Mouse (Mus musculus): ENCODE results near the gene Nkx1-1. TPM values are rescaled to one million over a fixed set of nuclear protein-coding genes. Genes with fewer than 3 reads are reported as not detected.
A peak's percentile ranks its signal among the peaks of the same experiment; 100 is the strongest.

Nkx1-1 gene
- not detected for total RNA-seq (2021)

DNA sequence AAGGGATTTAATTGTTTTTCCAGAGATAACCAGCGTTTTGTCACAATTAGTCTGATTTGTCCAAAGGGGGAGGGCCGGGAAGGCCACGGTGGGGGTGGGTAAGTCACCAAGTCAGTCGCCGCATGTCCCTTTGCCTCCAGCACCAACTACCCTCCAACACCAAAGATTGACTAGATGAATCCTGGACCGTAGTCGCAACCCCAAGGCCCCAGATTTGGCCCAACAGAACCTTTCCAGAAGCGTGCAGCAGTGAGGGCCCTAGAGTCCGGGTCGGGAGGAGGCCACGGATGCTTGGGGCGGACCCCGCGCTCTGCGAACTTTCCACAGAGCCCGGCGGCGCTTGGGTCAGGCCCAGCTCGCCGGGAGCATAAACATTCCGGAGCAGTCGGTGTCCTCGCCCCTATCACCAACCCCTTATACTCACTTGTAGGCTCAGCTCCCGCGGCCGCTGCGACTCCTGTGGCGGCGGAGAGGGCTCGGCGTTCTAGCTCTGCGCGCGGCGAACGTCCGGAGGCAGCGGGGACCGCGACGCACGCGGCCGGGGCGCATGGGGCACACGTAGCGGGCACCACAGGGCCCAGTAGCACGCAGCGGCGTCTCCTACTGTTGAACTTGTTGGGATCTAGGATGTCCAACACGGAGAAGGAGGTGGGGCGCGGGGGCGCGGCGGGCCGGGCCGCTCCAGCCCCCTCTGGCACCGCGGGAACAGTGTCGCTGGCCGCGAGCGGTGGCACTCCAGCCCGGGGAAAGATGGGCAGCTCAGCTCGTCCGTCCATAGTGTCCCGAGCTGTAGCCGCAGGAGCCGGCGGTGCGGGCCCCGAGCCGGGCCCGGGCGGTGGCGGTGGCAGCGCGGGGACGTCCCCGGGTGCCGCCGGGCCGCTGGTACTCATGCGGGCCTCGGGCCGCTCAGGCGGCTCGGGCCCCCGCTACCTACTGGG lies at the start of gene Nkx1-1:
TSS of gene Nkx1-1 (minus strand) at position 776 of the 938 bp plus-strand sequence.
- DNase-seq (ENCODE audit: low spot score), result no peak
- intact Hi-C loops (cut with DNase I), result no loop called here

DNA sequence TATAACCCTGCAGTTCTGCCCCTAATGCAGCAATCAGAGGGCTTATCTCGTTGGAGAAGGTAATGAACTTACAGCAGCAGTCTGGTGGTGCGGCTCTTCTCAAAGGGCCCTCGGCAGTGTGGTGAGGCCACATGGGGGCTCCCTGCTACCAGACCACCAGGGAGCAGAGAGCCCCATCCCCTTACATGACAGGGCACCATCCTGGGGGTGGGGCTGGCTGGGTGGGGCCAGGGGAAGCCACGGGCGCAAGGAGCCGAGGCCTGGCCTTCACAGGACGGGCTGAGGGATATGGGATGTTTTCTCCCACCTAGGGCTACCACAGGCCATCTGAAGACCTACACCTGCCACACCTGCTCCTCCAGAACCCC lies 47.5 kb upstream of the Nkx1-1 start:
- no peak for DNase-seq (ENCODE audit: low spot score)
- intact Hi-C loops (cut with DNase I), result no loop called here

DNA sequence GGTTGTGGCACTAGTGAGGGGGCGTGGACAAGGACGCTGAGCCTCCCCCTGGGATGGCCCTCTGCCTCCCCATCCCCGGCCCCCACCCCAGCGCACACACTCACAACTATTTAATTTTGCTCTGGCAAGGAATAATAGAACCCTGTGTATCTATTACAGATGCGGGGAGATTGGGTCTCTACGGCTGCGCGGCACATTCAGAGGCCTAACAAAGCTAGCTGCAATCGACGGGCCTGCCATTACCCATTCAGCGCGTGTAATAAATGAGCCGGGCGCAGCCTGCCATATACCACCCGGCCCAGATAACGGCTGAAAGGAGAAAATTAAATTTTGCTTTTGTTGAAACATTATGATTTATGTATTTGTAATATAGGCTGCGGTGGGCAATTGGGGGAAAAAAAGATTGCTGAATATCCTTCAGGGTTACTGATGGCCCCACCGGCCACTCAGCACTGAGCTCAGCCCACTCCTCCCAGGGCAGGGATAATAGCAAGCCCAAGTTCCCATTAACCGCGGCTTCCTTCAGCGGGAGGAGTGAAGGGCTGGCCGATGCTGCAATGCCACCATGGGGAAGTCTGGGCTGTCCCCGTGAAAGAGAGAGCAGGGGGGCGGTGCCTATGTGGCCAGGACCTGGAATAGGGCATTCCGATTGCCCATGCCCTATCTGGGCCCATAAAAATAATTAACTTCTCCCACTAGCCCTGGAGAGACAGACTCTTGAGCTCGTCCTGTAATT lies 47.0 kb upstream of the Nkx1-1 start:
- intact Hi-C loops (cut with DNase I), result no loop called here
- DNase-seq (ENCODE audit: low spot score), result no peak

DNA sequence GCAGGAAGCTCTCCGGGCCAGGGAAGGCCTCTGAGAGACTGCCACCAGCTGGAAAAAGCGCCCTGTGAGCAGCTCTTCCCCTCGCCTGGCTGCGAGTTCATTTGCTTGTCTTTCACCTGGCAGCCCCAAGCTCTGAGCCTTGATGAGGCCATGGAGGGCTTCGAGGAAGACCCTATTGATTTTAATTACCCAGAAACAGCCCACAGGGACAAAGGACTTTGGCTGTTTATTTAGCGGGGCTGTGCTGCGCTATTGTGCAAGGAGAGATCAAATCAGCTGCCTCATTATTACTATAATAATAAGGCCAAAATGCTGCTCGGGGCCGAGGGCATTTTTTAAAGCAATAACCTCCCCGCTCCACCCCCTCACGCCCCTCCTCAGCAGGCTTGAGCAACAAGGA lies 31.7 kb upstream of the Nkx1-1 start:
- intact Hi-C loops (cut with DNase I), result no loop called here
- DNase-seq (ENCODE audit: low spot score), result no peak

DNA sequence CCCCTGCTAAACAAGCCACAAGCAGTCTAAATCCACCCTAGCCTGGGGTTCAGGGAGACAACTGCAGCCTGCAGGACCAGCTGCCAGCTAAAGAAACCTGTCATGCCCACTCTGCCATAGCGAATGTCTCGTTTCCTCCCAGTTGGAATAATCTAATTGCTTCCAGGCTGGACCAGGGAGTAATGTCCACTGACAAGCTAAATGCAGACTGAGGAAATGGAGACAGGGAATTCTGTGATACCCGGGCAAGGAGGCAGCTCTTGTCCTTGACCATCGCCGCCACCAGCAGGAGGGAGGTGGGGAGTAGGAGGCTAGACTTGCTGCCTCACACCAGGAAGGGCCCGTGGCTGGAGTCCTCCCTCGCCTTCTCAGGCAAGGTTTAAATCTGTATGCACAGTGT lies 30.6 kb upstream of the Nkx1-1 start:
- intact Hi-C loops (cut with DNase I), result no loop called here
- DNase-seq (ENCODE audit: low spot score), result no peak

DNA sequence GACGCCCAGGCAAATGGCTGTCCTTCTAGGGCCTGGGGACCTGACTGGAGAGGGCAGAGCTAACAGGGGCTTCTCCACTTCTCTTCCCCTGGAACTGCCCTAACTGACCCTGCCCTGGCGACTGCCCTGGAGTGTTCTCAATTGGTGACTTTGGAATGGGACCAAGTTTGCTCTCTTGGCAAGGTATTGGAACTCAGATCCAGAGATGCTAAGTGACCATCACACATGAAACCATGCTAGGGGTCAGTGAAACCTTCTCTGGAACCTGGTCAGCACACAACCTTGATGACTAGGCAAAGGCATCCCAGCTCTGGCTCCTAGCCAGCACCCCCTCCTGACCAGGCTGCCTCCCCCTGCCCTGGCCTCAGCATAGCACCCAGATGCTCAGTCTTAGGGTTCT lies 25.3 kb upstream of the Nkx1-1 start:
- intact Hi-C loops (cut with DNase I), result no loop called here
- DNase-seq (ENCODE audit: low spot score), result no peak

DNA sequence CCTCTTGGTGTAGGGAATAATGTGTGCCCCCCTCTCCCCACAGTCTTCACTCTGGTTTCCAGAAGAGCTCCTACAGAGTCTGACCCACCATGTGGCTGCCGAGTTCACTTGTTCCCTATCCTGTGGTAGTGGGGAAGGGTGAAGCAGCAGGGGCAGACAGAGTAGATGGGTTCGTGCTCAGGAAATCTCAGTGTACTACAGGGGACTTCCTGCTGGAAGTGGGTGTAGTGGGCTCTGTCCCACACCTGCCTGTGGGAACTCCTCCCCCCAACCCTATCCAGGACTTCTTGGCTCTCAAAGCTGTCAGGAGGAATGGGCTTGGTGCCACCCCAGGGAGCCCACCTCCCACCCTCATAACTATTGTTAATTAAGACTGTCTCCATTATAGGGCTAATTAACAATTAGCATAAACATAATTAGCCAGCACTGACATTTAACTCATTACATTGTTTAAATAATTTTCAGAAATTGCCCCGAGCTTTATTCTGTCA lies 24.4 kb upstream of the Nkx1-1 start:
- intact Hi-C loops (cut with DNase I), result no loop called here
- DNase-seq (ENCODE audit: low spot score), result no peak

DNA sequence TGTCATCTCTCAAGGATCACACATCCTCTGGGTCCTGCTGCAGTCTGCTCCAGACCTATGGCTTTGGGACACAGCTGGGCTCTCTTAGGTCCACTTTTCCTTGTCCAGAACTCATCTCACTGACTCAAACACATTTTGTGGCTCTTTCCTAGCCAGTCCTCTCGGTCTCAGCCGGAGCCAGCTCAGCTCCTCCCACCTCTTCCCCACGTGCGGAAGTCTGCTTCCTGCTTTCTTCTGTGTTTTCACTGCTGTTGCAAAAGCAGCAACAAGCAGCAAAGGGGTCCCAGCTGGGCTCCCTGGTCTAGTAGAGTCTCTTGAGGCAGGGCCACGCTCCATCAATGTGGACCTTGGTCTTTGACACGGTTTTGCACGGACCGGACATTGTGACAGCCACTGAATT lies 22.0 kb upstream of the Nkx1-1 start:
- no peak for DNase-seq (ENCODE audit: low spot score)
- intact Hi-C loops (cut with DNase I), result no loop called here

DNA sequence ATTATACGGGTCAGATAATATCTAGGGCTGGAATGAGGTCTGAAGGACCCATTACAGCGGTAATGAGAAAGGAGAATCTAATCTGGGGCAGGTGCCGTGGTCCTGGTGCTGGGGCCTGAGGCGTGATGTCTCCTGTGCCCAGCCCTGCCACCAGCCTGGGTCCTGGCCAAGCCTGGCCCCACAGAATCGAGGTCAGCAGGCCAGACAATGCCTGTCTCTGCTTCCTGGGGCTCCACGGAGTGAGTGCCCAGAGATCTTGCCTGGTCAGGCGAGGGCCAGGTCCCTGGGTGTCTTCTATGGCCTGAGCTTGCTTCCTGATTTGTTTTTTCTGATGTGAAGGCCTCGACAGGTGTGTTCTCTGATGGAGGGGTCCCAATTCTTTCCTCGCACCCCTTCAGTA lies 10.0 kb upstream of the Nkx1-1 start:
- DNase-seq (ENCODE audit: low spot score), result no peak
- intact Hi-C loops (cut with DNase I), result no loop called here

DNA sequence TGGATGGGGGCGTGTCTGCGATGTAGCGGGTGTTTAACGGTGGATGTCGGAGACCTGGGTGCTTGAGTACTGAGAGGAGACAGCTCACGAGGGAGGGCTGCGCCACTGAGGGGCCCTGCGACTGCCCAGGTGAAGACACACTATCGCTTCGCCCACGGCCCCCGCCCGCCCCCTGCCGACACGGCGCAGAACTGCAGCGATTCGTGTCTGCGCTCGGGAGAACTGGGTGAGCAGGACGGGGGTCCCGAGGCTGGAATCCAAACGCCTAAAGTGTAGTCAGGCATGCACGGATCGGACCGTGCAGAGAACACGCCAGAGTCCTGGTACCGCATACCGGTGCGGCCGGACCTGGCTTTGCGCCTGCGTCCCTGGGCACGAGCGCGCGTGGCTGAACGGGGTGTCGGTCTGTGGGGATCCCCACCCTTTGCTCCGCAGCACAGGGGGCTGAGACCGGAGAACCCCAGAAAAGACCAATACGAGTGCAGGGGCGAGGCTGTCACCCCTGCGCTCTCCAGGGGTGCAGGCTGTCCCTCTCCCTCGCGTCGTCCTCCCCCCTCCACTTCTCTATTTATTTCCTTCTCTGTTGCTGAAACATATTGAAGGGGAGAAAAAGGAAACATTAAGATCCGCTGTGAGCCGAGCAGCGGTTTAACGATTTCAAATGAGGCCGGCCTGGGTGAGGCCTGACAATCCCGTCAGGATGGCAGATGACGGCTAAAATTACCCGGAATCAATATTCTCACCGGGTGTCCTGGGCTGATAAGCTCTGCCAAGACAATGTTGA lies 9.3 kb upstream of the Nkx1-1 start:
- DNase-seq (ENCODE audit: low spot score), result no peak

DNA sequence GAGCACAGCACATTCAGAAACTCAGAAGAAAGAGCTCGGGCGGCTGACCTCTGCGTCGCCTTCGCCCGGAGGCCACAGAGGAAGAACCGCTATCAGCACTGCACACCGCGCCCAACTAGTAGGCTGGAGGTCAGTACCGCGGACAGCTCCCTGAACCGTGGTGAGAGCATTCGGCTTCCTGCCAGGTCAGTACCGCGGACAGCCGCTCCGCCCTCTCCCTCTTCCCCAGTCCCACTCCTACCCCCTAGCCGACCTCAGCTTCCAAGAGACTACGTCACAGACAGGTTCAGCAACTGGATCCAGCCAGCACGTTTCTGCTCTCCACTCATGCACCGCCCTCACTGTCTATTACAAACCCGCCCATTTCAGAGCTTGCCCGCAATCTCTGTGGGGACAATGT lies 4.4 kb upstream of the Nkx1-1 start:
- intact Hi-C loops (cut with DNase I), result loop anchor here (5.0 kb wide), 1 partner anchor 59 kb away; no protein-coding TSS in a partner anchor
- peak; percentile 39 for DNase-seq (ENCODE audit: low spot score)

More for the DNA sequence above, 9.3 kb upstream of the Nkx1-1 start:
- intact Hi-C loops (cut with DNase I), result no loop called here

DNA sequence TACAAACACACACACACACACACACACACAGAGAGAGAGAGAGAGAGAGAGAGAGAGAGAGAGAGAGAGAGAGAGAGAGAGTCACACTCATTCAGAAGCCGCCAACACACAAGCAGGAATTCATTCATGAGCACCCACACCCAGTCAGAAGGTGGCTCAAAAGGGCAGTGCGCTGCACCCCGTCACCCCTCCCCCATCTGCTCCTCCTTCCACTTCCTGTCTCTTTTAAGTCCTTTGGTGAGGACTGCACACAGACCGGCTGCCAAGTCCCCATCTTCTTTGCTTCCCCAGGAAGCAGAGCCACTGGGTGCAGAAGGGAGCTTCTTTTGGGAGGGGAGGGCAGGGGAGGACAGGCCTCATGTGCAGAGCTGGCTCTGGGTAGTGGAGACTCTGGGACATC lies 2.2 kb upstream of the Nkx1-1 start:
- intact Hi-C loops (cut with DNase I), result loop anchor here (5.0 kb wide), 1 partner anchor 61 kb away; no protein-coding TSS in a partner anchor
- DNase-seq (ENCODE audit: low spot score), result no peak

DNA sequence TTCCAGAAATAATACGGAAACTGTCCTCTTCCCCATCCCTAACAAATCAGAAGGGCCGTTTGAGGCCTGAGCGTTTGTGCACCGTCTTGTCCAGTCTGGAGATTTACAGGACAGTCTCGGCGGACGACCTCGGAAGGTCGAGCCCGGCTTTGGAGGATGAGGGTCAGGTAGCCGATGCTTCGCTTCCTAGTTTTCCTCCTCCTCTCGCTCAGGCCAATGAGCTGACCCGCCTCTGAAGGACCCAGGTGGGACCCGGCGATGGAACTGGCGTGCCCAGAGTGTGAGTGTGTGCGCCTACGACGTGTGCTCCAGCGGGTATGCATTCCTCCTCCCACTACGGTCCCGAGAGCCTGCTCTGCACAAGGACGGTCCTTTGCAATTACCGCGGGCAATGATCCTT lies 1.4 kb upstream of the Nkx1-1 start:
- no peak for DNase-seq (ENCODE audit: low spot score)
- intact Hi-C loops (cut with DNase I), result loop anchor here (5.0 kb wide), 1 partner anchor 62 kb away; no protein-coding TSS in a partner anchor

DNA sequence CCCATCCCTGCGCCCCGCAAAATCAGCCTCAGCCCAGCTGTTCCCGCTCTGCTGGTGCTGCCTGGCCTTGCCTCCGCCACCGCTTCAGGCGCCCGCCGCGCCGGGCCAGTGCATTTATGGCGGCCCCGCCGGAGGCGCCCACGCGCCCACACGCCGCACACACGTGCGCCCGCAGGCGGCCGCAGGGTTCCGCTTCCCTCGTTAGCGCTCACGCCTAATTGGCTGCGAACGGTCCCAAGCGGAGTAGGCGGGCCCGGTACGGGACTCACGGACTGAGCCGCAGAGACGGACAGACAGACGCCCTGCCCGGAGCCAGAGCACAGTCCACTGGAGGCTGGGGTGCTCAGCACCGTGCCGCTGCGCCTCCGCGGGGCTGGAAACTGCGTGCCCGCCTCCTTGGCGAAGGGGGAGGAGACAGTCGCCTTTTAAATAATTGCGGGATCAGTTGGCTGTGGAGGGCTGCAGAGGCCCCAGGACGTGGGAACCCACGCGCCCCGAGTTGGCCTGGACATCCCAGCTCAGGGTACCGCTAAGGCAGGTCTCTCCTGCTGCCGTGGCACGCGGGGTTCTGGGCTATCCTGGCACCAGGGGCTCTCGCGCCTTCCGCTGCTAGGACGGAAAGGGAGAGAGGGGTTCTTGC lies 485 bp upstream of the Nkx1-1 start:
- no peak for DNase-seq (ENCODE audit: low spot score)
- intact Hi-C loops (cut with DNase I), result no loop called here

DNA sequence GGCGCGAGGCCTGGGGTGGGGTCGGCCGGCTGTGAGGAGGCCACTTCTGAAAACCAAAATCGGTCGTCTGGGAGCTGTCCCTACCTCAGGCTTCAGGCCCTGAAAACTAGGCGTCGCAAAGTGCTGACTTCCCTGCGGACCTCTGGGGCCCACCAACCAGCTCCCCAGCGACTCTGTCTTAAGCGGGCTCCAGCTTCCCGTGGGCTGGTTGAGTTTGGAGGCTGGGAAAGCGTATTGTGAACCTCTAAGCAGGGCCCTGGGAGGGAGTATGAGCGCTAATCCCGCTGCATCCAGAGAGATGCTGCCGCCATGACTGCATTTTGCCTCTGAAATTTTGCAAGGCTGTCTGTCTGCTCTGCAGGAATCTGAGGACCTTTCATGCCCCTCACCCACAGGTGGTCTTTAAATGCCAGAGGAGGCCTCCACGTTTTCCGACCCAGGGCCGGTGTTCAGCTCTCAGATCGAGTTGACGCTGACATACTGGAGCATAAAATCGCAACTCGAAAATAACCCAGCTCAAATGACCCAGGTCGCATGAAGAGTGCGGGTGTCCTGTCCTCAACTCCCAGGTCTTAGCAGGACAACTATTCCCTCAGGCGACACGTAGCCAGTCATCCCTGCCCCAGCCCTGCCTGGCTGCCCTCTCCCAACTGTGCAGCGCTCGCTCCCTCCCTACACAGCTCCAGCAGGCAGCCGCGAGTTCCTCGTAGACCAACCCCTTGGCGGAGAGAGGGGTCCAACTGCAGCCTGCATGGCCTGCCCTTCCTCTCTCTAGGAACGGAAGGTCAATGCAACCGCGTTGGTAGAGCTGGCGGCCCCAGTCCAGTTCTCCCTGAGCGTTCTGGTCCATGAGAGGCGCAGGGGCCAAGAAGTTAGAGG lies 1.5 kb downstream of the Nkx1-1 start:
- intact Hi-C loops (cut with DNase I), result no loop called here
- DNase-seq (ENCODE audit: low spot score), result no peak

DNA sequence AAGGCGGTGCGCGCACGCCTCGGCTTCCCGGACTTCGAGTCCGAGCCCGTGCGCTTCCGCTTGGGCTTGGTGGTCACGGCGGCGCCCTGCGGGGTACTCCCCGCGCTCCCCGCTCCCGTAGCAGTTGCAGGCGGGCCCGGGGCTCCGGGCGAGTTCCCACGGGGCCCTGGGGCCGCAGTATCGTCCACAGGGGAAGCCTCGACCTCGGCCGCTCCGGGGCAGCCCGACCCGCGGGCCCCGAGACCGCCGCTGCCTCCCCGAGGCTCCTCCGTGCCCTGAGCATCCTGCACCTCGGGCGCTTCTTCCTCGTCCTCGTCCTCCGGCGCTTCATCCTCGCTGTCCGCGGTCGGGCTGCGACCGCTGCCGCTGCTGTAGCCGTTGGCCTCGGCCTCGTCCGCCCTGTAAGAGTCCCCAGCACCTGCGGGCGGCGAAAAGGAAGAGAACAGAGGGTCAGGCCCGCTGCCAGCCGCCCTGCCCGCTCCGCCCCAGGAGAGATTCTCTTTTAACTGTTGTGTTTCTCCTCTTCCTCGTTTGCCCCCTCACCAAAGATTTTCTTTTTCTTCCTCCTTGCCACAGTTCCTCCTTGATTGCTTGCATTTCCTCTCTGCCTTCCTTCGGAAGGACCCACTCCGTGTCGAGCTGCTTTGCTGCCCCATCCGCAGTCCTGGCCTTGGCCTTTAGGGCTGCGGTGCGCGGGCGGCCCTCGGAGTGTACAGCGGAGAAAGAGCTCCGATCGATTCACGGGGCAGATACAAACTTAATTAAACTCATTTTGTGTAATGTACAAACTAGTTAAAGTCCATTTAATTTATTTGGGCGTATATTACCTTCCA lies 2.4 kb downstream of the Nkx1-1 start:
- DNase-seq (ENCODE audit: low spot score), result no peak
- intact Hi-C loops (cut with DNase I), result no loop called here

DNA sequence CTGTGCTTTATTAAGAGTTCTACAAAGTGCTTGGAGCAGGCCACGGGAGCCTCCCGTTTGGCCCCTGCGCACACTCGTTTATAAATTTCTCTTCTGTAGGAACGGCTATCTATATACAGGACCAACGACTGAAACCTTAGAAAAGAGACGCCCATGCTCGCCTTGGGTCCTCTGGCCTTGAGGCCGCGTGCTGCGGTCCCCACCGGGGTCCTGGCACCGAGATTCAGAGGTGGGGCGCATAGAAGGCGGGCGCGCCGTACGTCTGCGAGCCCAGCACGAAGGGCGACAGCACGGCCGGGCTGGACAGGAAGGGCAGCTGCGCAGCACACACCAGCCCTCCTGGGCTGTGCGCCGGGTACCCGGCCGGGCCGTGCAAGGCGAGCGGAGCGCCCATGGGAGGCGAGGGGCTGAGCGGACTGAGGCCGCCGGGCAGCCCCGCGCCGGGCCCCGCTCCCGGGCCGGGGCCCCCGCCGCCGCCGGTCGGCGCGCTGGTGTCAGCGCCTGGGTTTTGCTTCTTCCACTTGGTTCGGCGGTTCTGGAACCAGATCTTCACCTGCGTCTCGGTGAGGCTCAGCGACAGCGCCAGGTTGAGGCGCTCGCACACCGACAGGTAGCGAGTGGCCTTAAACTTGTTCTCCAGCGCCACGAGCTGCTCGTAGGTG lies 3.1 kb downstream of the Nkx1-1 start:
- DNase-seq (ENCODE audit: low spot score), result no peak
- intact Hi-C loops (cut with DNase I), result no loop called here
